Mouse (Mus musculus) bone marrow, adult 2 months (tissue): ENCODE measurements around the gene Otub1.

ENCODE experiments used
- CTCF ChIP-seq: fragments of 200-500 bp; IDR thresholded peaks from 2 replicates; pipeline ENCODE4 v1.5.1; 2011; ENCODE audit warnings: low read length, control low read depth; ENCODE audit not compliant: control insufficient read depth, insufficient read depth
- POLR2A ChIP-seq: fragments of 200-500 bp; IDR thresholded peaks from 2 replicates; pipeline ENCODE4 v1.6.1; 2011; ENCODE audit warnings: low read depth, mild to moderate bottlenecking, control low read depth, low read length, borderline replicate concordance; ENCODE audit not compliant: control insufficient read depth

DNA sequence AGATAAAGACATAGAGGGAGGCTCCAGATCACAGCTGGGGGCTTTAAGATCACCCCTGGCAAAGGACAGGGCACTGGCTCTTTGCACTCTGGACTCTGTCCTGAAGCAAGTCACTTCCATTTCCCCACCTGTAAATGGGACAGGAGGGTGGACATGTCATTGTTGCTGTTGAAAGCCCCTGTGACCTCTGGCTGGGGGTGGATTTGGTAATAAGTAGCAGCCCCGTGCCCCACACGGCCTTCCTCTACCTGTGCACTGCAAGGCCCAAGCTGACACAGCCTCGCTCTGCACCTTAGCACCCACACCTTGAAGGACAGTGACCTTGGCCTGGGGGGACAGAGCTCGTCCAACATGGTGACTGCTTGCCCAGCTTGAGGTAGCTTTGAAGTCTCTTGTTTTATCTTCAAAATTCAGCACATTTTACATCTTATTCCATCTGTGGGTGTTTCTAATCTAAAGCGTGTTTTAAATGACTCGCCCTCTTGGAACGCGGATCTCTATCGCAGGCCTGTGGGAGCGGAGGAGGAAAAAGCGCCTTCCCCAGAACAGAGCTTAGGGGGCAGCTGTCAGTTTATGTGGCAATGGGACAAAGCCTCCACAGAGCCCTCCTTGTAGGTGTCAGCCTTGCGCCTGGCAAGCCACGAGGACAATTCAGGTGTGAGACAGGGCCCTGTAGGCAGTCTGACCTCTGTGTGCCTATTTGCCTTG, 28.2 kb downstream of the Otub1 start:
- no peak for TF ChIP-seq CTCF
- TF ChIP-seq POLR2A = no peak
